ENCODE assay signal across 20 mouse cellular contexts in the genomic region with DNA sequence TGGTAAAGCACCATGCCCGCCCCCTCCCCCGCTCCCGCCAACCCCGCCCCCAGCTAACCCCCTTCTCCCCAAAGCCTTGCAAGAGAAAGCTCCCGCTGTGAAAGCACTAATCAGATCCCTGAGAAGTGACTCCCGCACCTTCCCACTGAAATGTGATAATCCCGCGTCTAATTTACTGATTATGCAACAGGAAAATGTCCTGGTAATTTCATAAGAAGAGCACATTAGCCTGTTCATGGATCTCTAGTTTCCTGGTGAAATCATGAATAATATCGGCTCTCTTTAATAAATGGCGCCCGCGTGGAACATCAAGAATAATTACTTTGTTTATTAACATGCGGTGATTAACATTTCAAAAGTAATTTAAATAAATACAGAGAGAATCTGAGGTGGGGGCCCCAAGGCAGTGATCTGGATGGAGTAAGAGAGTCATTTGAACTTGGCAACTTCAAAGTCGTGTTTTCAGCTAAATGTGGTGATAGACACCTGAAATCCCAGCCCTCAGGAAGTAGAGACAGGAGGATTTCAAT. TPM values are rescaled to one million over a fixed set of nuclear protein-coding genes. Genes with fewer than 3 reads are reported as not detected.
DNase-seq lines count a peak whose midpoint lies in the region; ATAC-seq and TF ChIP-seq lines count a peak whose summit lies in the region.
"Had no signal": no experiment of that assay in that cellular context is flagged by ENCODE, and none has a peak within 500 bp of the region (broad histone marks: within the 10 kb centered on the region; RNA-seq: fewer than 3 reads in every experiment).

No protein-coding gene starts in this region.

- H3K27me3 ChIP-seq in forebrain, embryonic 13.5 days: no peaks in the 10 kb centered on the region
- no peaks in the 10 kb centered on the region for H3K27me3 ChIP-seq in forebrain, embryonic 11.5 days (ENCODE audit: control insufficient read depth, insufficient read depth, low read length)
- no peaks in the 10 kb centered on the region for H3K27me3 ChIP-seq in limb, embryonic 12.5 days
- 0 out of 2 replicates have a peak, but pooled peaks cover 3% of the 10 kb centered on the region for H3K27me3 ChIP-seq in limb, embryonic 10.5 days (ENCODE audit: low read depth, poor library complexity, severe bottlenecking)
- H3K27me3 ChIP-seq in hindbrain, postnatal 0 days (ENCODE audit: insufficient read depth, low read length): no peaks in the 10 kb centered on the region
- H3K27me3 ChIP-seq: CH12.LX; embryonic facial prominence, embryonic 15.5 days; liver, embryonic 15.5 days; stomach, embryonic 15.5 days had no signal

- H3K4me3 ChIP-seq in forebrain, embryonic 13.5 days: no peak overlapping the region
- no peak overlapping the region for H3K4me3 ChIP-seq in forebrain, embryonic 11.5 days (ENCODE audit: low read depth, low read length)
- no peak overlapping the region for H3K4me3 ChIP-seq in limb, embryonic 12.5 days (replicated peaks)
- no peak overlapping the region for H3K4me3 ChIP-seq in limb, embryonic 10.5 days
- no peak overlapping the region for H3K4me3 ChIP-seq in hindbrain, postnatal 0 days (ENCODE audit: low read length)
- H3K4me3 ChIP-seq: embryonic facial prominence, embryonic 15.5 days; liver, embryonic 15.5 days; stomach, embryonic 15.5 days had no signal

- 0 out of 2 replicates have a peak, but pooled peaks have one; percentile 24 for ATAC-seq in forebrain, embryonic 13.5 days
- ATAC-seq in forebrain, embryonic 11.5 days (replicated peaks; ENCODE audit: low FRiP score): no peak
- no peak for ATAC-seq in limb, embryonic 12.5 days (ENCODE audit: insufficient number of reproducible peaks, insufficient read depth, low FRiP score, low TSS enrichment, low read depth)
- 0 out of 2 replicates have a peak, but pooled peaks have one; percentile 38 for ATAC-seq in hindbrain, postnatal 0 days
- ATAC-seq: inflammation-experienced regulatory T-cells, adult 6 months; lung, postnatal 0 days had no signal

- DNase-seq in forebrain, embryonic 11.5 days (ENCODE audit: low spot score): no peak
- no peak for DNase-seq in limb, embryonic 10.5 days (ENCODE audit: low spot score)
- peak; percentile 62 for DNase-seq in brain, embryonic 14.5 days (ENCODE audit: low read depth)
- peak; percentile 34 for DNase-seq in hindbrain, postnatal 0 days (ENCODE audit: low spot score)
- DNase-seq in right cerebral cortex, postnatal 4 days: no peak
- no peak for DNase-seq in natural killer cell, adult 2 months (ENCODE audit: low spot score in 2 of 2)
- DNase-seq: adrenal gland, adult 2 months; cerebellum, adult 11-12 months; heart, postnatal 10 days; spleen, adult 18-20 months; thymus, adult 2 months had no signal

- H3K36me3 ChIP-seq in forebrain, embryonic 13.5 days (ENCODE audit: poor library complexity, severe bottlenecking): no peaks in the 10 kb centered on the region
- no peaks in the 10 kb centered on the region for H3K36me3 ChIP-seq in forebrain, embryonic 11.5 days (ENCODE audit: control insufficient read depth, insufficient read depth, low read length)
- no peaks in the 10 kb centered on the region for H3K36me3 ChIP-seq in limb, embryonic 12.5 days
- no peaks in the 10 kb centered on the region for H3K36me3 ChIP-seq in limb, embryonic 10.5 days
- H3K36me3 ChIP-seq in hindbrain, postnatal 0 days (ENCODE audit: insufficient read depth, low read length): no peaks in the 10 kb centered on the region
- H3K36me3 ChIP-seq: embryonic facial prominence, embryonic 15.5 days; liver, embryonic 15.5 days; stomach, embryonic 15.5 days had no signal

- whole genome bisulfite sequencing in forebrain, embryonic 13.5 days: 18% methylated on average over 14 of the region's 14 CpGs
- WGBS in forebrain, embryonic 11.5 days: 22% methylated on average over 14 of the region's 14 CpGs
- 28% methylated on average over 14 of the region's 14 CpGs for WGBS in limb, embryonic 12.5 days
- WGBS in limb, embryonic 10.5 days: 30% methylated on average over 14 of the region's 14 CpGs
- WGBS in hindbrain, postnatal 0 days: 15% methylated on average over 14 of the region's 14 CpGs

- H3K9me3 ChIP-seq in forebrain, embryonic 13.5 days (replicated peaks): no peaks in the 10 kb centered on the region
- no peaks in the 10 kb centered on the region for H3K9me3 ChIP-seq in forebrain, embryonic 11.5 days (ENCODE audit: control insufficient read depth, low read length)
- no peaks in the 10 kb centered on the region for H3K9me3 ChIP-seq in limb, embryonic 12.5 days
- H3K9me3 ChIP-seq in limb, embryonic 10.5 days (replicated peaks): no peaks in the 10 kb centered on the region
- H3K9me3 ChIP-seq in hindbrain, postnatal 0 days (ENCODE audit: low read length): no peaks in the 10 kb centered on the region
- H3K9me3 ChIP-seq: embryonic facial prominence, embryonic 15.5 days; liver, embryonic 15.5 days; stomach, embryonic 15.5 days had no signal

- peak overlapping the region; percentile 42 for H3K4me2 ChIP-seq in forebrain, embryonic 13.5 days
- no peak overlapping the region for H3K4me2 ChIP-seq in forebrain, embryonic 11.5 days (ENCODE audit: low read depth, low read length, severe bottlenecking)
- H3K4me2 ChIP-seq in limb, embryonic 12.5 days: peak overlapping the region; percentile 23; the same call in 1 of the 2 replicates
- H3K4me2 ChIP-seq in hindbrain, postnatal 0 days (ENCODE audit: low read depth, low read length): peak overlapping the region; percentile 30; the same call in 1 of the 2 replicates
- H3K4me2 ChIP-seq: embryonic facial prominence, embryonic 15.5 days; liver, embryonic 15.5 days; stomach, embryonic 15.5 days had no signal

- no peak for TF ChIP-seq POLR2A in brain, embryonic 14.5 days (IDR thresholded peaks at IDR 0.05; ENCODE audit: borderline replicate concordance, extremely low read depth, insufficient read depth, insufficient read length, poor library complexity, severe bottlenecking)

- peaks cover 12% of the 10 kb centered on the region for H3K4me1 ChIP-seq in forebrain, embryonic 13.5 days
- 0 out of 2 replicates have a peak, but pooled peaks cover 1% of the 10 kb centered on the region for H3K4me1 ChIP-seq in forebrain, embryonic 11.5 days (replicated peaks; ENCODE audit: control insufficient read depth, insufficient read depth, low read length)
- peaks cover 5% of the 10 kb centered on the region; the same call in 1 of the 2 replicates for H3K4me1 ChIP-seq in limb, embryonic 12.5 days (replicated peaks)
- H3K4me1 ChIP-seq in limb, embryonic 10.5 days: peaks cover 6% of the 10 kb centered on the region
- no peaks in the 10 kb centered on the region for H3K4me1 ChIP-seq in hindbrain, postnatal 0 days (ENCODE audit: insufficient read depth, low read length)
- H3K4me1 ChIP-seq: liver, embryonic 15.5 days; stomach, embryonic 15.5 days had no signal

- no peak for TF ChIP-seq CTCF in brain, embryonic 14.5 days (IDR thresholded peaks at IDR 0.05; ENCODE audit: borderline replicate concordance, extremely low read depth, insufficient read depth, insufficient read length)
- TF ChIP-seq CTCF in hindbrain, postnatal 0 days (IDR thresholded peaks at IDR 0.05; ENCODE audit: low read depth): no peak

- H3K27ac ChIP-seq in forebrain, embryonic 13.5 days: no peak overlapping the region
- H3K27ac ChIP-seq in forebrain, embryonic 11.5 days (ENCODE audit: low read depth, low read length): no peak overlapping the region
- no peak overlapping the region for H3K27ac ChIP-seq in limb, embryonic 12.5 days
- H3K27ac ChIP-seq in limb, embryonic 10.5 days: no peak overlapping the region
- no peak overlapping the region for H3K27ac ChIP-seq in hindbrain, postnatal 0 days
- H3K27ac ChIP-seq: embryonic facial prominence, embryonic 15.5 days; kidney, postnatal 0 days; liver, embryonic 15.5 days; stomach, embryonic 15.5 days had no signal

- H3K9ac ChIP-seq in forebrain, embryonic 13.5 days: no peak overlapping the region
- H3K9ac ChIP-seq in forebrain, embryonic 11.5 days (ENCODE audit: low read length): no peak overlapping the region
- no peak overlapping the region for H3K9ac ChIP-seq in limb, embryonic 12.5 days (replicated peaks)
- no peak overlapping the region for H3K9ac ChIP-seq in hindbrain, postnatal 0 days (replicated peaks; ENCODE audit: low read length)
- H3K9ac ChIP-seq: embryonic facial prominence, embryonic 15.5 days; liver, embryonic 15.5 days; stomach, embryonic 15.5 days had no signal

RNA-seq across cellular contexts. Expression of gene Gas7, which starts 24.1 kb away (rescaled TPM):
- polyA plus RNA-seq in forebrain, embryonic 13.5 days (2015; fragmentation: Nextera tagmentation; extraction: Ambion mirVana): 18.3 and 21.4 TPM in 2 replicates
- polyA plus RNA-seq in forebrain, embryonic 11.5 days (2014; fragmentation: Nextera tagmentation; extraction: Ambion mirVana): 3.4 and 3.6 TPM in 2 replicates
- 3.9 and 4.3 TPM in 2 replicates for polyA plus RNA-seq in limb, embryonic 12.5 days (2016; fragmentation: Nextera tagmentation; extraction: Ambion mirVana)
- polyA plus RNA-seq in limb, embryonic 10.5 days (2016; fragmentation: Nextera tagmentation; extraction: Ambion mirVana): 1.8 and 2.7 TPM in 2 replicates
- 18.5 and 22.1 TPM in 2 replicates for polyA plus RNA-seq in brain, embryonic 14.5 days (2012; rRNA removed)
- total RNA-seq in hindbrain, postnatal 0 days (2014; rRNA removed): 73.1 and 76.0 TPM in 2 replicates
- 43.8 and 46.8 TPM in 2 replicates for polyA plus RNA-seq in hindbrain, postnatal 0 days (2015; fragmentation: Nextera tagmentation; extraction: Ambion mirVana)

Comparison
In these comparisons a context has a peak if more than half of its experiments do, and no peak if none do; other contexts are left out.
1. ATAC-seq: peak in forebrain, embryonic 13.5 days (single experiment) and hindbrain, postnatal 0 days (single experiment); none in forebrain, embryonic 11.5 days (single experiment) and limb, embryonic 12.5 days (single experiment).
2. DNase-seq: peak in brain, embryonic 14.5 days (single experiment) and hindbrain, postnatal 0 days (single experiment); none in forebrain, embryonic 11.5 days (single experiment), limb, embryonic 10.5 days (single experiment), right cerebral cortex, postnatal 4 days (single experiment) and natural killer cell, adult 2 months (0 of 2).